Mouse (Mus musculus): ENCODE measurements around the gene Prl3d3. TPM values are rescaled to one million over a fixed set of nuclear protein-coding genes. Genes with fewer than 3 reads are reported as not detected.
"Not testable (repeated sequence)": the region's sequence is repeated elsewhere in the genome, so short reads cannot be mapped to it uniquely, and the experiment has no call there.

Prl3d3 gene
- not detected in 2 replicates for polyA plus RNA-seq (2012)

- not testable (repeated sequence) for H3K4me1 ChIP-seq (ENCODE audit: control insufficient read depth); H3K27me3 ChIP-seq (ENCODE audit: control insufficient read depth); H3K9me3 ChIP-seq (ENCODE audit: control insufficient read depth, low read length); H3K4me3 ChIP-seq (replicated peaks); H3K36me3 ChIP-seq (ENCODE audit: control insufficient read depth)
Measured at GRCm38 (mm10) chr13:27156490-27156889, at the start of gene Prl3d3. TSS of gene Prl3d3 (plus strand) at chr13:27156790.

DNA sequence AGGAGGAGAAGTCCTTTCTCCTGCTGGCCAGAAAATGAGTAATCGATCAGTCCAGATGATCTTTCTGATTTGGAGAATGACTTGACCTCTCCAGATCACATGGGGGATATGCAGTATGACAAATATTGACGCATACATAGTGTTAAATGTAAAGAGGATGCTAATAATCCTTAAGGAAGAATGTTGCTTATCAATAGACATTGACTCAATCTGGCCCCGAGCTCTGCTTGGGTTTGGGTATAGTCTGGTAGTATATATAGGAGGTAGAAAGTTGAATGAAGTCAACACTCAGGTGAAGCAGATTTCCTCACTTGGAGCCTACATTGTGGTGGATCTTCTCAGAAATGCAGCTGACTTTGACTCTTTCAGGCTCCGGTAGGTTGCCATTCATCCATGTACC is 35.2 kb upstream of the Prl3d3 start, which contains the start of gene Prl3d2:
Gene Prl3d2, plus strand, starts transcription at position 301 of the 400 bp plus-strand sequence.
- H3K36me3 ChIP-seq (ENCODE audit: control insufficient read depth); H3K27me3 ChIP-seq (ENCODE audit: control insufficient read depth); H3K4me3 ChIP-seq (replicated peaks); H3K4me1 ChIP-seq (ENCODE audit: control insufficient read depth); H3K9me3 ChIP-seq (ENCODE audit: control insufficient read depth, low read length): not testable (repeated sequence)

- Histone ChIP-seq H3K36me3 (ENCODE audit: control insufficient read depth) (no peaks in the 10 kb centered on the region), H3K4me1 (ENCODE audit: control insufficient read depth) (no peaks in the 10 kb centered on the region), H3K9me3 (ENCODE audit: control insufficient read depth, low read length) (no peaks in the 10 kb centered on the region), H3K4me3 (replicated peaks) (no peak overlapping the region), H3K27me3 (ENCODE audit: control insufficient read depth) (no peaks in the 10 kb centered on the region)
- TF ChIP-seq GATA1 (IDR thresholded peaks at IDR 0.05; ENCODE audit: low read length): no peak
- no peak for TF ChIP-seq TAL1 (IDR thresholded peaks at IDR 0.05; ENCODE audit: low read length)
Measured at GRCm38 (mm10) chr13:27148264-27148663, 8.3 kb upstream of the Prl3d3 start.

- H3K9me3 ChIP-seq (ENCODE audit: control insufficient read depth, low read length): peaks cover 3% of the 10 kb centered on the region; the same call in 1 of the 2 replicates
- H3K4me1 ChIP-seq (ENCODE audit: control insufficient read depth): no peaks in the 10 kb centered on the region
- no peaks in the 10 kb centered on the region for H3K36me3 ChIP-seq (ENCODE audit: control insufficient read depth)
- TF ChIP-seq GATA1 (IDR thresholded peaks at IDR 0.05; ENCODE audit: low read length) (no peak), TAL1 (IDR thresholded peaks at IDR 0.05; ENCODE audit: low read length) (no peak)
- no peak within 1 kb of the TSS for H3K4me3 ChIP-seq (replicated peaks)
- no peaks in the 10 kb centered on the region for H3K27me3 ChIP-seq (ENCODE audit: control insufficient read depth)
Measured at GRCm38 (mm10) chr13:27196359-27196758, 39.8 kb downstream of the Prl3d3 start, which contains the start of gene Prl3c1. TSS of gene Prl3c1 (plus strand) at chr13:27196659.

Other genes with a start within 250 kb of the Prl3d3 start
- gene Prl, start 99.2 kb upstream of the Prl3d3 start, polyA plus RNA-seq (2012): not detected in 2 replicates
- not detected in 2 replicates for gene Prl3d1, start 62.6 kb upstream of the Prl3d3 start, polyA plus RNA-seq (2012)
- not detected in 2 replicates for gene Prl3d2, start 35.1 kb upstream of the Prl3d3 start, polyA plus RNA-seq (2012)
- not detected in 2 replicates for gene Prl3c1, start 39.9 kb downstream of the Prl3d3 start, polyA plus RNA-seq (2012)
- gene Prl3b1, start 85.1 kb downstream of the Prl3d3 start, polyA plus RNA-seq (2012): not detected in 2 replicates
- not detected in 2 replicates for gene Prl3a1, start 102.6 kb downstream of the Prl3d3 start, polyA plus RNA-seq (2012)
- not detected in 2 replicates for gene Prl6a1, start 155.8 kb downstream of the Prl3d3 start, polyA plus RNA-seq (2012)
- gene Prl8a2, start 188.9 kb downstream of the Prl3d3 start, polyA plus RNA-seq (2012): not detected in 2 replicates
- not detected in 2 replicates for gene Prl2b1, start 234.1 kb downstream of the Prl3d3 start, polyA plus RNA-seq (2012)

All from erythroblast, embryonic 14.5 days (primary cell).